Mouse (Mus musculus) embryonic fibroblast, embryonic 13.5 days (primary cell): ENCODE results near the gene Synj2. TPM values are rescaled to one million over a fixed set of nuclear protein-coding genes. Genes with fewer than 3 reads are reported as not detected.

Source experiments
- H3K27ac ChIP-seq: 2 replicates; pipeline ENCODE4 v1.5.1; 2012; ENCODE audit warnings: low read length, control low read depth, inconsistent platforms; ENCODE audit not compliant: insufficient read depth
- H3K4me1 ChIP-seq: 2 replicates; pipeline ENCODE4 v1.6.1; 2011; ENCODE audit warnings: low read length; ENCODE audit not compliant: control insufficient read depth, insufficient read depth
- H3K4me3 ChIP-seq: 2 replicates; pipeline ENCODE4 v1.5.1; 2011; ENCODE audit warnings: mild to moderate bottlenecking, control low read depth, low read length; ENCODE audit not compliant: insufficient read depth
- CTCF ChIP-seq: IDR thresholded peaks from 2 replicates; pipeline ENCODE4 v1.5.1; 2011; ENCODE audit warnings: mild to moderate bottlenecking, control low read depth, low read length, moderate library complexity, borderline replicate concordance; ENCODE audit not compliant: insufficient read depth
- POLR2A ChIP-seq: IDR thresholded peaks from 2 replicates; pipeline ENCODE4 v1.6.1; 2011; ENCODE audit warnings: low read depth, mild to moderate bottlenecking, control low read depth, low read length, moderate library complexity
- polyA plus RNA-seq: library from polyadenylated mRNA; stranded (reverse); fragments of >200 nt; gene quantifications from 2 replicates; pipeline ENCODE4 v1.2.4, GENCODE M21; 2011; ENCODE audit warnings: low read depth; ENCODE audit not compliant: missing spikeins, insufficient read length

The Synj2 gene
- polyA plus RNA-seq, 1 experiment = 19.9 TPM

- Histone ChIP-seq H3K4me1 (peaks cover 30% of the 10 kb centered on the region), H3K27ac (peak overlapping the region; percentile 49), H3K4me3 (no peak overlapping the region)
- TF ChIP-seq CTCF (no peak), POLR2A (no peak)
Measured at GRCm38 (mm10) chr17:6005638-6006471, 64.8 kb downstream of the Synj2 start.

- H3K4me1 ChIP-seq = peaks cover 24% of the 10 kb centered on the region
- TF ChIP-seq POLR2A (no peak), CTCF (no peak)
- no peak overlapping the region for H3K4me3 ChIP-seq
- peak overlapping the region; percentile 34 for H3K27ac ChIP-seq
Measured at GRCm38 (mm10) chr17:6007101-6007780, 66.2 kb downstream of the Synj2 start.

- no peak overlapping the region for H3K4me3 ChIP-seq
- H3K4me1 ChIP-seq = peaks cover 22% of the 10 kb centered on the region
- TF ChIP-seq CTCF (no peak), POLR2A (no peak)
- peak overlapping the region; percentile 34 for H3K27ac ChIP-seq
Measured at GRCm38 (mm10) chr17:6007902-6008301, 66.8 kb downstream of the Synj2 start.

- H3K4me3 ChIP-seq = no peak overlapping the region
- TF ChIP-seq CTCF (no peak), POLR2A (no peak)
- H3K4me1 ChIP-seq = peaks cover 22% of the 10 kb centered on the region
- H3K27ac ChIP-seq = no peak overlapping the region
Measured at GRCm38 (mm10) chr17:6008590-6008989, 67.5 kb downstream of the Synj2 start.

- no peak for TF ChIP-seq POLR2A
- no peak for TF ChIP-seq CTCF
- no peak overlapping the region for H3K27ac ChIP-seq
- peaks cover 22% of the 10 kb centered on the region for H3K4me1 ChIP-seq
- H3K4me3 ChIP-seq = no peak overlapping the region
Measured at GRCm38 (mm10) chr17:6009606-6010005, 68.5 kb downstream of the Synj2 start.

GRCm38 (mm10) chr17:6013079-6013478, 72.0 kb downstream of the Synj2 start:
- Histone ChIP-seq H3K4me1 (peaks cover 11% of the 10 kb centered on the region), H3K27ac (no peak overlapping the region), H3K4me3 (no peak overlapping the region)
- TF ChIP-seq CTCF (no peak), POLR2A (no peak)

GRCm38 (mm10) chr17:6014985-6015384, 73.9 kb downstream of the Synj2 start:
- H3K4me3 ChIP-seq = no peak overlapping the region
- peaks cover 4% of the 10 kb centered on the region; the same call in 1 of the 2 replicates for H3K4me1 ChIP-seq
- H3K27ac ChIP-seq = no peak overlapping the region
- TF ChIP-seq POLR2A (no peak), CTCF (no peak)

GRCm38 (mm10) chr17:6016213-6016780, 75.2 kb downstream of the Synj2 start:
- peaks cover 4% of the 10 kb centered on the region; the same call in 1 of the 2 replicates for H3K4me1 ChIP-seq
- TF ChIP-seq POLR2A (no peak), CTCF (no peak)
- peak overlapping the region; percentile 6; the same call in 1 of the 2 replicates for H3K27ac ChIP-seq
- no peak overlapping the region for H3K4me3 ChIP-seq

GRCm38 (mm10) chr17:6017268-6017667, 76.2 kb downstream of the Synj2 start:
- TF ChIP-seq POLR2A (no peak), CTCF (no peak)
- Histone ChIP-seq H3K4me1 (peaks cover 4% of the 10 kb centered on the region; the same call in 1 of the 2 replicates), H3K27ac (no peak overlapping the region)

GRCm38 (mm10) chr17:6018348-6018747, 77.3 kb downstream of the Synj2 start:
- TF ChIP-seq POLR2A = no peak
- Histone ChIP-seq H3K4me1 (peaks cover 4% of the 10 kb centered on the region; the same call in 1 of the 2 replicates), H3K4me3 (no peak overlapping the region), H3K27ac (no peak overlapping the region)

More at GRCm38 (mm10) chr17:6017268-6017667, 76.2 kb downstream of the Synj2 start:
- no peak overlapping the region for H3K4me3 ChIP-seq
